Mouse (Mus musculus) lung, postnatal 14 days (tissue): ENCODE data around the gene Mettl21a.
"Not testable (repeated sequence)": the region's sequence is repeated elsewhere in the genome, so short reads cannot be mapped to it uniquely, and the experiment has no call there.

ENCODE experiments used
- DNase-seq: peaks from one replicate; pipeline ENCODE4 v3.0.0; 2021

Gene Mettl21a

DNA sequence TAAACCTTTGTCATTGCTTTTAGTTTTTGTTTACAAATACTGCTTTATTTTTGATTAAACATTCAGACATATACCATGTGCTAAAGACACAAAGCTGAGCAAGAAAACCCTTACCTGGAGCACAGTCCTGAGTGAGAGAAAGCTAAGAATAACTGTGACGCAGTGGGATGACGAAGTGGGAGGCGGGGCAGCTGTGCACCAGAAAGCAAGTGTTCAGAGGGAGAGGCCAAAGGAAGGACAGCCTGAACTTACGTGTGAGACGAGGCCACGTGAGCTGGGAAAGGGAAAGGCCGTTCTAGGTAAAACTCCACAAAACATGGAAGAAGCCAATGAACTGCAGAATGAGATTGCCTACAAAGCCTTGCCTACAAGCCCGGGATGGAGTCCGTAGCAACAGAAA is 7.1 kb downstream of the Mettl21a start:
- no peak for DNase-seq

DNA sequence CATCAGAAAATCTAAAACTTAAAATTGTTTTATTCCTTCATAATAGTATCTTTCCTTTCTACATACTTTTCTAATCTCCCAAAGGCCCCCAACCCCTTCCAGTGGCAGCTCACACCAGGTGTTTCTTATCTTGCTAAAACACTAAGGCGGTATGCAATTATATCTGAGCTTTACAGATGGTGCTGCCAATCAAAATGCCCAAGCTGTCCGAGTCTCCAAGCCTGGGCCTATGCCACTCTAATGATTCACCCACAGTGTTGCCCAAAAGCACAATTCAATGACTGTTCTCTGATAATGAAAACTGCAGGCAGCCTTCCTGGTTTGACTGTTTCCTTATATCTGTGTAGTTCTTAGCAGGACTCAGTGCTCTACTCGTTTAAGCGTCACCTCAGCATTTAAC is 7.9 kb downstream of the Mettl21a start:
- DNase-seq, result no peak

DNA sequence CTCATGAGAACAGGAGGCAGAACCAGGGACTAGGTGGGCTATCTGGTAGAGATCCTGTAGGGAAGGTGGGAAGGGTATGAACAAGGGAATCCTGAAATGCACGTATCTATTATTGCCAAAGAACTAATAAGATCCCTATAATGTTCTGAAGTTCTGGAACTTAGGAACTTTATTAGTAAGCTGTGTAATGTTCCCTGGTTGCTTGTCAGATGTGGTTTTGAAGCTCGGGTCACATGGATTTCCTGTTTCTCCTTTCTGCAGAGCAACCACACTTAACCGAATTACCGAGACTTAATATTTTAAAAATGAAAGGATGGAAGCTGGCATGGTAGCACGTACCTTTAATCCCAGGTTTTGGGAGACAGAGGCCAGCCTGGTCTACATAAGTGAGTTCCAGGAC is 13.7 kb downstream of the Mettl21a start:
- DNase-seq, result no peak

DNA sequence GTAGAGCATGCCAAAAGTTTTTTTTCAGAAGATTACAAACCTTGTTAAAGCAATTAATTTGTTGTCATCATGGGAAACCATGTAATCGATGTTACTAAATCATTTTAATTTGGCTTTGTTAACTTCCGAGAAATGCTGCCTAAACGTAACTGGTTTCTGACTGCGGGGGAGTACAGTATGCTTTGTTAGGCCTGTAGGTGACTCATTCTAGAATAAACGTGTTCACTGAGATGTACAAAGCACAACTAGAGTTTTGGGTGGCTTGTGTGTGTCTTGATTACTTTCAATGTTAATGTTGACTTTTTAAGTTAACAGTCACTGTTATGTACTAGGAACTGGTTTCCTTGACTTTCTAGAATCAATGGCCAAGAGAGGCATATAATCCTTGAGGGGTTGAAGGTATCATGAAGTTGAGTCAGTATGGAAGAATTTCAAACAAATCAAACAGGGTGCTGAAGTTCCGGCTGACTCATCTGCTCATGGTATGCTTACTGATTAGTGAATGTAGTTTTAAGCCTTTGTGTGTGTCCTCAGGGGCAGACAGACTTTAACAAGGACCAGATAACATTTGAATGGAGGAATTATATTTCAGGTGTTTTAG is 15.7 kb downstream of the Mettl21a start:
- no peak for DNase-seq

DNA sequence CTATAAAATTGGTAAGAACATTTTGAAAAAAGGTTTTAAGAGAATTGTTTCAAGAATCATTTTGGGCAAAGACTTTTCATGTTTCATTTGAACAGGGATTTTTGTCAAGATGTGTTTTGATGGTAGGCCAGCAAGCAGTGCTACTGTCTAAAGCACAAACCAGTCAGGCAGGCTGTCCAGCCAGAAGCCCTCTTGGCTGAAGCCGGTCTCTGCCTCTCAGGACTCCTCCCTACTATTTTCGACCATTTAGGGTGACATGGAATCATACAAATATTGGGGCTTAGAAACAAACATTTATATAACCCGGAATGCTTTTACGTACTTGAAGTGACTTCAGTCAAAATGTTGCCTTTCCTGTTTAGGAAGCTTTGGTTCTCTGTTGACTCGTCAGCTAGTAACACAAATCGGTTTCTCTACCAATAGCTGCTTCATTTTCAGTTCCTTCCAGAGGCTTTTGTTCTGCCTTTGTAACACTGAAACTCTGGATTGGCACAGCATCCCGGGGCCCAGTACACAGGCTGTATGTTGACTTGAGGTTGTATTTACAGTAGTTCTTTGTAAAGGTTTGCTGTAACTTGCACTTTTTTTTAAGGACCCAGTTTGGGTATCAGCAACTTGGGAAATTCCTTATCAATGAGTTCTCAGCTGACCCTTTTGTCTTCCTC is 16.5 kb downstream of the Mettl21a start:
- DNase-seq, result no peak

DNA sequence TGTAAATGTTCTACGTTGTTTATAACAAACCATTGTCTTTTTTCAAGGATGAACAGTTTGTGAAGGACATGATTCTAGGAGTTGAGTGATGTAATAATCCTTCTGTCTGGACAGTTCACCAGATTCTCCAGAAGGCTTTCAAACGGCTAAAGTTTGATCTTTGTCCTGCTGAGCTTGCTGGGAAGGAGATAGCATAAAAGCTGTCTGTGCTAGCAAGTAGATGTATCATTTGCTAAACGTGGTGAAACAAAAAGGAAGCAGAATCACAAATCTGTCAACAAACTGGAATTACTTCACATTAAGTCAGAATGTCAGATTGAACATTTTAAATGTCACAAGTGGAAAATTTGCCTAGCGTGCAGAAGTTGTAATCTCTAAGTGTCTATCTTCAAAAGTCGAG is 18.1 kb downstream of the Mettl21a start:
- DNase-seq, result no peak

DNA sequence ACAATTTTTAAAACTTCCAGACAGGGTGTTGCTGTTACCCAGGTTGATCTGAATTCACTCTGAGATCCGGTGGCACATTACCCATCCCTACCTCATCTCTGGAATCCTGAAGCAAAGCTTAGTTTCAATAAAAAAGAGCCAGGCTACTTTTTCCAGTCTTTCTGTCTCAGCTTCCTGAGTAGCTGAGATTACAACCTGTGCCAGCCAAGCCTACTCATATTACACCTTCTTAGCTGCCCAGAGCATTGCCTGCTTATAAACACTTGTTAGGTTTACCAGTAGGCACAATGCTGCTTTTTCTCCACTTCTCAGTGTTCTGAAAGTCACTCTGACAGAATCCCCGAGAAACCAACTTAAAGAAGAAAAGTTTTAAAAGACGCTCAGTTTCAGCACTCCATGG is 38.2 kb downstream of the Mettl21a start:
- no peak for DNase-seq

DNA sequence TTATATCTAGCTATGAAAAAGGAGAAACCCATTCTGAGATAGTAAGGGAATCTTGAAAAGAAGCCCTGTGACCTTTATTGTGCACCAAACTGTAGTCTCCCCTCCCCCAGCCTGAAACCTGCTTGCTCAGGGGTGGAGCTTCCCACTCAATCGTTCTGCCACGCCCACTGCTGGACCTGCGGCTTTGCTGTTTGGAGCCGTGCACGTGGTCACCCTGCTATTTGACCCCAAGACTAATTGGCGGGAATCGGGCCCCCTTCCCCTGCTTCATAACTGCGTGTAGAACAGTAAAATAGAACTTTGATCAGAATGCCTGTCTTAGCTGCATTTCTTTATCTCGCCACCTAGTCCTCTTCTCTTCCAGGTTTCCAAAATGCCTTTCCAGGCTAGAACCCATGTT is 39.1 kb downstream of the Mettl21a start:
- not testable (repeated sequence) for DNase-seq

DNA sequence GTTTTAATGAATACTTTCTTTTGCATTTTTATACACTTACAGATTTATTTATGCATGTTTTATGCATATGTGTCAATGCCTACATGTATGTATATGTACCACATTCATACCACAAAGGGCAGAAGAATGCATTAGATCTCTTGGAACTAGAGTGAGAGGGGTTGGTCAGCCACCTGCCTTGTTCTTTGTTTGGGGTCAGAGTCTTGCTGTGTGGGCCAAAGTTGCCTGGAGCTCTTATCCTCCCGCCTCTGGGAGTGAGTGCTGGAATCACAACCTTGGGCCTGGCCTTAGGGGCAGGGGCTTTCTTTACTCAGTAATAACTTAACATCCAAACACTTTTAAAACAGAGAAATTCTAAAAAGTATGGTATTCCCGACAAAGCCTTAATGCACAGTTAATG is 40.3 kb downstream of the Mettl21a start:
- no peak for DNase-seq

DNA sequence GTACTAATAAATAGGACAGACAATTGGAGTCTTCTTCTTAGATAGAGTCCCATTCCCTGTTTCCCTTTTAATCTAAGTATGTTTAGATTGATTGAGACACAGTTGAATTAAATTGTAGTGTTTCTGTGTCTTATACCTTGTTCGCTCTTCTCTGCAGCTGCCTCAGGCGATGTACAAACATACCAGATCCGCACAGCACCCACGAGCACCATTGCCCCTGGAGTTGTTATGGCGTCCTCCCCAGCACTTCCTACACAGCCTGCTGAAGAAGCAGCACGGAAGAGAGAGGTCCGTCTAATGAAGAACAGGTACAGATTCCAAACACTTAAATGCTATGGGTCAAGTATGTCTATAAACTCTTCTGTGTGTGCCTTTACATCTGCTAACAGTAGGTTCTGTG is 41.0 kb downstream of the Mettl21a start:
- DNase-seq, result no peak

DNA sequence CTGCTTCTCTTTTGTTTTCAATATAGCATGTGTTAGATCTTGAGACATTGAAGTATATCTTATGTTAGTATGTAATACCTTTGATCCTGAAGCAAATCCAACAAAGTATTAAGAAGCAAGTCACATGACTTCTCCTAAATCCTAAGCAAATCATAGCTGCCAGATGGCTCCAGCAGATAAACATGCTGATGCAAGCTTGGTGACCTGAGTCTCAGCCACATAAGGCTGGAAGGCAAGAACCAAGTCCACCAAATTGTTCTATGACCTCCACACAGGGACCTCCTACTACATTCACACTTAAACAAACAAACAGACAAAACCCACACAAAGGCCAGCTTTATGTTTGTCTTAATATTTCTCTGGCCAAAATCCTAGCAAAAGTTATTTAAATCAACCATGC is 48.8 kb downstream of the Mettl21a start:
- DNase-seq, result no peak

DNA sequence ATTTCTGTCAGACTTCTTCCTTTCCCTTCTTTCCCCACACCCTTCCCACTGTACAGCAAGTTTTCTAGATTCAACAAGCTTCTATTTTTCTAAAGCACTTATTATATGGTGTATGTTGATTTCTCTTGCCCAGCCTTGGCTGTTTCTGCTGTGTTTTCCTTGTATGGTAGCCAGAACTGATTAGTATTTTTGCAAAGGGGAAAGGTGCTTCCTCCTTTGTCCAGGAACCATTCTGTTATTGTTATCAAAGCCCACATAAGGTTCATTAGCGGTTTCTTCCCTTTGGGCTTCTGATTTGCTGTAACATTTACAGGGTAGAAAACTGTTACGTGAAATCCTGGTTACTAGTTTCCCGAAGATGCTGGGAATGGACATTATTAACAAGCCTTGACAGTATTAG is 56.9 kb downstream of the Mettl21a start:
- no peak for DNase-seq
